Mouse (Mus musculus) olfactory bulb, adult 2 months (tissue): ENCODE measurements at regions not wholly inside any gene's neighbourhood (a gene's known extent, or its start where the extent isn't known, plus 50 kb on each side); places are given as distances from the start of the nearest gene placed in this dataset.

Experiments used
- CTCF ChIP-seq: fragments of 200-500 bp; IDR thresholded peaks from 2 replicates; pipeline ENCODE4 v1.5.1; 2012; ENCODE audit warnings: low read depth, mild to moderate bottlenecking, low read length, moderate library complexity; ENCODE audit not compliant: insufficient read depth
- POLR2A ChIP-seq: fragments of 200-500 bp; IDR thresholded peaks from 2 replicates; pipeline ENCODE4 v1.6.1; 2012; ENCODE audit warnings: mild to moderate bottlenecking, low read depth, low read length, moderate library complexity; ENCODE audit not compliant: insufficient read depth

- TF ChIP-seq CTCF = no peak
- no peak for TF ChIP-seq POLR2A
Measured at GRCm38 (mm10) chr15:62402142-62402541, 1442.8 kb downstream of the Gsdmc2 start.
